Mouse (Mus musculus) intestine, embryonic 16.5 days (tissue): ENCODE results near the gene Erlin1. TPM values are rescaled to one million over a fixed set of nuclear protein-coding genes. Genes with fewer than 3 reads are reported as not detected.
A peak's percentile ranks its signal among the peaks of the same experiment; 100 is the strongest.

Experiments used
- ATAC-seq: fragments of 200-750 bp; cut with Nextera tagmentation; 2 replicates; pipeline ENCODE4 v1.8.0; 2017; ENCODE audit warnings: moderate TSS enrichment, moderate library complexity
- H3K27ac ChIP-seq: fragments of 300-500 bp; sonication (generic); 2 replicates; pipeline ENCODE4 v1.5.1; 2014; ENCODE audit warnings: mild to moderate bottlenecking, low read length
- H3K27me3 ChIP-seq: fragments of 300-500 bp; sonication (generic); replicated peaks from 2 replicates; pipeline ENCODE4 v1.6.1; 2014; ENCODE audit warnings: low read length, control low read depth, mixed read lengths; ENCODE audit not compliant: control insufficient read depth, insufficient read depth
- H3K36me3 ChIP-seq: fragments of 300-500 bp; sonication (generic); 2 replicates; pipeline ENCODE4 v1.6.1; 2014; ENCODE audit warnings: low read length, control low read depth; ENCODE audit not compliant: control insufficient read depth, insufficient read depth
- H3K4me1 ChIP-seq: fragments of 300-500 bp; sonication (generic); 2 replicates; pipeline ENCODE4 v1.6.1; 2014; ENCODE audit warnings: low read length, control low read depth, mixed read lengths; ENCODE audit not compliant: control insufficient read depth, insufficient read depth
- H3K4me2 ChIP-seq: fragments of 300-500 bp; sonication (generic); 2 replicates; pipeline ENCODE4 v1.6.1; 2014; ENCODE audit warnings: low read depth, low read length, control low read depth
- H3K4me3 ChIP-seq: fragments of 300-500 bp; sonication (generic); 2 replicates; pipeline ENCODE4 v1.5.1; 2014; ENCODE audit warnings: mild to moderate bottlenecking, low read length
- H3K9ac ChIP-seq: fragments of 300-500 bp; sonication (generic); 2 replicates; pipeline ENCODE4 v1.6.1; 2014; ENCODE audit warnings: low read depth, low read length
- H3K9me3 ChIP-seq: fragments of 300-500 bp; sonication (generic); 2 replicates; pipeline ENCODE4 v1.6.1; 2016; ENCODE audit warnings: low read length, control low read depth; ENCODE audit not compliant: control insufficient read depth
- WGBS: fragments of 180-500 bp; shearing (Covaris S2); extraction: QIAGEN DNeasy Blood & Tissue Kit; methylation state at CpG from one replicate; pipeline ENCODE4 v1.1.7; 2014; 5-methylcytosine and 5-hydroxymethylcytosine counted together
- polyA plus RNA-seq: library from polyadenylated mRNA; unstranded; fragments of >200 nt; fragmentation: Nextera tagmentation; extraction: Ambion mirVana; gene quantifications from 2 replicates; pipeline ENCODE4 v1.2.1, GENCODE M21; 2015

Gene Erlin1
- polyA plus RNA-seq, 1 experiment from 2014 or later: 43.9 TPM

DNA sequence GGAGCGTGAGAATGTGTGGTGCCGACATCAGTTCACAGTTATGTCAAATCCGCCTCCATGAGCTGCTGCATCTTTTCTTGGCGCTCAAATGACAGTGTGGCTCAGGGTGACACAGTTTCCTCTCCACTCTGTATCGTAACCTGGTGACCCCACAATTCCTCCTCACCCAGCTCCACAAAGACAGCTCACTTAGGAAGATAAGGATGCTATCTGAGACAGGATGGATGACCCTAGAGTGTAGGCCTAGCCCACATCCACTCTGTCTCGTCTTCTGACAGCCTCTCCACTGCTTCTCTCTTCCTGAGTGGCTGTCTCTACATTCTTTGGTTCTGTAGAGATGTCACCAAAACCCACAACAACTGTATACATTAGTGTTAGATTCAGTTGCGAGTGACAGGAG is 74.2 kb downstream of the Erlin1 start:
- ATAC-seq: no peak
- H3K36me3 ChIP-seq: no peaks in the 10 kb centered on the region
- H3K27me3 ChIP-seq: no peaks in the 10 kb centered on the region
- H3K4me3 ChIP-seq: no peak overlapping the region
- no peak overlapping the region for H3K27ac ChIP-seq
- H3K9ac ChIP-seq: no peak overlapping the region
- H3K4me1 ChIP-seq: no peaks in the 10 kb centered on the region
- WGBS: 79% methylated on average over 7 of the region's 7 CpGs
- no peak overlapping the region for H3K4me2 ChIP-seq
- no peaks in the 10 kb centered on the region for H3K9me3 ChIP-seq

DNA sequence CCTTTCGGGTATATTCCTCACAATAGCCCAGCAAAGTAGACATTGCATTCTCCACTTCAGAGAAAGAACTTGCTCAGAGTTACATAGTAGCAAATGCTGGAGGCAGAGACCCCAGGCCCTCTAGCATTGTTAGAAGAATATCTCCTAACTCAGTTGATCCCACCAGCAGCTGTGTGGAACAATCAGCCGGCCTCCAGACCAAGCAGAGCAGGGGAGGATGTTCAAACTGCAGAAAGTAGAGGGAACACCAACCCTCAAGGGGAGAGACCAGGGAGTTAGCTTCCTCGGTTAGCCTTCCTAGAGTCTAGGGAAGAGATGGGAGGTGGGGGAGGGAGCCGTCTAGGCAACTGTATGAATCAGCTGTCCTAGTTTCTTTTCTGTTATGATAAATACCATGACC is 77.1 kb downstream of the Erlin1 start:
- no peaks in the 10 kb centered on the region for H3K27me3 ChIP-seq
- H3K4me1 ChIP-seq: no peaks in the 10 kb centered on the region
- no peaks in the 10 kb centered on the region for H3K36me3 ChIP-seq
- ATAC-seq: no peak
- H3K27ac ChIP-seq: no peak overlapping the region
- no peak overlapping the region for H3K4me3 ChIP-seq
- H3K9ac ChIP-seq: no peak overlapping the region
- no peak overlapping the region for H3K4me2 ChIP-seq
- WGBS: 64% methylated on average over 4 of the region's 4 CpGs
- no peaks in the 10 kb centered on the region for H3K9me3 ChIP-seq

DNA sequence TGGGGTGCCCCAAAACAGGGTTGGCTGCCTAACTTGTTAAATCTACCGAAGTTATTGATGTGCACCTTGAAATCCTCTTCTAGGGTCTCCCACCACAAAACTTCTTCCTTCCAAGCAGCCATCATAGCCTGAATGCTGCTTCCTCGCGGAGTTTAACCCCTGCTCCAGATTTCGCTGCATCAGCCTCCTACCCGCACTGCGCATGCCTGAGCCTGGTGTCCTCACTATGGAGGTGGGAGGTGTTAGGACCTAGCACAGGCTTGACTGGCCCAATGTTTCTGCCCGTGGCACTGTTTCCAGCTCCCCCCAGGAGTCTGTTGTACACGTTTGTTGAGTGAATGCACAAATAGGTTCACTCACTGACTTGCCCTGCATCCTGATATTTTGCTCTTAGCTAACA is 79.2 kb downstream of the Erlin1 start:
- H3K36me3 ChIP-seq: no peaks in the 10 kb centered on the region
- H3K9ac ChIP-seq: no peak overlapping the region
- no peak overlapping the region for H3K27ac ChIP-seq
- WGBS: 80% methylated on average over 8 of the region's 8 CpGs
- ATAC-seq: no peak
- no peak overlapping the region for H3K4me3 ChIP-seq
- H3K4me1 ChIP-seq: no peaks in the 10 kb centered on the region
- H3K27me3 ChIP-seq: no peaks in the 10 kb centered on the region
- H3K4me2 ChIP-seq: no peak overlapping the region
- H3K9me3 ChIP-seq: no peaks in the 10 kb centered on the region

GRCm38 (mm10) chr19:43986069-43986794 is 83.4 kb downstream of the Erlin1 start, which contains the start of gene Cpn1:
Gene Cpn1, minus strand, starts transcription at chr19:43986556.
- Histone ChIP-seq H3K27me3 (no peaks in the 10 kb centered on the region), H3K27ac (peak within 1 kb of the TSS; percentile 53), H3K36me3 (no peaks in the 10 kb centered on the region), H3K4me1 (peaks cover 3% of the 10 kb centered on the region; the same call in 1 of the 2 replicates), H3K4me2 (peak within 1 kb of the TSS; percentile 48), H3K4me3 (peak within 1 kb of the TSS; percentile 46), H3K9ac (peak within 1 kb of the TSS; percentile 62), H3K9me3 (no peaks in the 10 kb centered on the region)
- peak; percentile 87 for ATAC-seq
- 11% methylated on average over 30 of the region's 30 CpGs for WGBS

Other genes with a start within 250 kb of the Erlin1 start
- 34.2 and 34.3 TPM in 2 replicates for gene Dnmbp, start 129.6 kb downstream of the Erlin1 start, polyA plus RNA-seq
- 27.7 and 32.4 TPM in 2 replicates for gene Cpn1, start 83.2 kb downstream of the Erlin1 start, polyA plus RNA-seq
- 5.9 and 9.0 TPM in 2 replicates for gene Cyp2c23, start 40.6 kb downstream of the Erlin1 start, polyA plus RNA-seq
- gene Chuk, start 37.7 kb upstream of the Erlin1 start, polyA plus RNA-seq: 40.0 and 40.2 TPM in 2 replicates
- 27.3 and 28.2 TPM in 2 replicates for gene Cwf19l1, start 66.1 kb upstream of the Erlin1 start, polyA plus RNA-seq
- 84.5 and 90.9 TPM in 2 replicates for gene Bloc1s2, start 76.7 kb upstream of the Erlin1 start, polyA plus RNA-seq
- 0.04 TPM in 1 of 2 replicates, not detected in the other for gene Pkd2l1, start 122.7 kb upstream of the Erlin1 start, polyA plus RNA-seq
- gene Scd3, start 133.5 kb upstream of the Erlin1 start, polyA plus RNA-seq: 0.12 and 0.27 TPM in 2 replicates
- gene Scd2, start 223.9 kb upstream of the Erlin1 start, polyA plus RNA-seq: 452 and 553 TPM in 2 replicates